Mouse (Mus musculus) kidney, adult 2 months (tissue): ENCODE data around the gene Ak8.

Source experiments
- CTCF ChIP-seq: fragments of 200-500 bp; conservative IDR thresholded peaks from 2 replicates; pipeline ENCODE4 v1.5.1; 2011; ENCODE audit warnings: low read depth, mild to moderate bottlenecking, control low read depth, low read length, moderate library complexity, mixed read lengths; ENCODE audit not compliant: insufficient read depth, insufficient read length
- POLR2A ChIP-seq: fragments of 200-500 bp; IDR thresholded peaks from one replicate; pipeline ENCODE4 v1.6.1; 2011; ENCODE audit warnings: low read depth, low read length, control low read depth

- TF ChIP-seq POLR2A: no peak
- TF ChIP-seq CTCF: no peak
These were observed 7.3 kb upstream of the Ak8 start for GRCm38 (mm10) chr2:28692692-28693091.
